Mouse (Mus musculus): ENCODE results near the gene Topors.
"Not testable (repeated sequence)": the region's sequence is repeated elsewhere in the genome, so short reads cannot be mapped to it uniquely, and the experiment has no call there.

Gene Topors

GRCm38 (mm10) chr4:40269430-40270032 is at the start of gene Topors, which contains the start of gene Smim27:
Gene Topors, minus strand, starts transcription at chr4:40269850.
Gene Smim27, plus strand, starts transcription at chr4:40269579.
- DNase-seq: peak; percentile 95 to 97

- no peak for DNase-seq
Observed at GRCm38 (mm10) chr4:40317404-40317803, 47.8 kb upstream of the Topors start.

- DNase-seq: no peak
Observed at GRCm38 (mm10) chr4:40313026-40313425, 43.4 kb upstream of the Topors start.

- no peak for DNase-seq
Observed at GRCm38 (mm10) chr4:40312213-40312612, 42.6 kb upstream of the Topors start.

- no peak for DNase-seq
Observed at GRCm38 (mm10) chr4:40310796-40311383, 41.2 kb upstream of the Topors start.

- DNase-seq: no peak
Observed at GRCm38 (mm10) chr4:40309682-40310081, 40.0 kb upstream of the Topors start.

GRCm38 (mm10) chr4:40302445-40303125 is 32.9 kb upstream of the Topors start:
- DNase-seq: no peak

- DNase-seq: peak; percentile 84 to 90
Observed at GRCm38 (mm10) chr4:40301076-40301789, 31.6 kb upstream of the Topors start.

- DNase-seq: no peak
Observed at GRCm38 (mm10) chr4:40299169-40299568, 29.5 kb upstream of the Topors start.

GRCm38 (mm10) chr4:40291511-40291910 is 21.9 kb upstream of the Topors start:
- not testable (repeated sequence) for DNase-seq

- no peak for DNase-seq
Observed at GRCm38 (mm10) chr4:40289046-40289445, 19.4 kb upstream of the Topors start.

- DNase-seq: no peak
Observed at GRCm38 (mm10) chr4:40287415-40287814, 17.8 kb upstream of the Topors start.

GRCm38 (mm10) chr4:40285582-40285981 is 15.9 kb upstream of the Topors start:
- peak; percentile 83 to 87 for DNase-seq

- DNase-seq: peak; percentile 99
Observed at GRCm38 (mm10) chr4:40279276-40279900, 9.7 kb upstream of the Topors start, which contains the start of gene Ndufb6. Gene Ndufb6, minus strand, starts transcription at chr4:40279421.

GRCm38 (mm10) chr4:40278880-40279275 is 9.2 kb upstream of the Topors start:
- no peak for DNase-seq

GRCm38 (mm10) chr4:40268835-40269234 is 815 bp downstream of the Topors start:
- no peak for DNase-seq

- DNase-seq: peak; percentile 92 to 96
Observed at GRCm38 (mm10) chr4:40268204-40268813, 1.3 kb downstream of the Topors start.

GRCm38 (mm10) chr4:40267681-40268080 is 2.0 kb downstream of the Topors start:
- no peak for DNase-seq

GRCm38 (mm10) chr4:40264321-40264720 is 5.3 kb downstream of the Topors start:
- DNase-seq: no peak

GRCm38 (mm10) chr4:40254385-40255103 is 15.1 kb downstream of the Topors start:
- no peak for DNase-seq

- no peak for DNase-seq
Observed at GRCm38 (mm10) chr4:40253766-40254165, 15.9 kb downstream of the Topors start.

GRCm38 (mm10) chr4:40250984-40251383 is 18.7 kb downstream of the Topors start:
- no peak for DNase-seq

Measured in cerebellum, postnatal 10 days (tissue).